Mouse (Mus musculus) liver, adult 2 months (tissue): Measurements from ENCODE around the gene Ganab.

ENCODE experiments used
- CTCF ChIP-seq: fragments of 200-500 bp; IDR thresholded peaks from 2 replicates; pipeline ENCODE4 v1.5.1; 2011; ENCODE audit warnings: low read depth, low read length, control low read depth
- POLR2A ChIP-seq: fragments of 200-500 bp; IDR thresholded peaks from 2 replicates; pipeline ENCODE4 v1.6.1; 2011; ENCODE audit warnings: low read length, control low read depth; ENCODE audit not compliant: insufficient read depth; ENCODE audit errors: extremely low read depth

DNA sequence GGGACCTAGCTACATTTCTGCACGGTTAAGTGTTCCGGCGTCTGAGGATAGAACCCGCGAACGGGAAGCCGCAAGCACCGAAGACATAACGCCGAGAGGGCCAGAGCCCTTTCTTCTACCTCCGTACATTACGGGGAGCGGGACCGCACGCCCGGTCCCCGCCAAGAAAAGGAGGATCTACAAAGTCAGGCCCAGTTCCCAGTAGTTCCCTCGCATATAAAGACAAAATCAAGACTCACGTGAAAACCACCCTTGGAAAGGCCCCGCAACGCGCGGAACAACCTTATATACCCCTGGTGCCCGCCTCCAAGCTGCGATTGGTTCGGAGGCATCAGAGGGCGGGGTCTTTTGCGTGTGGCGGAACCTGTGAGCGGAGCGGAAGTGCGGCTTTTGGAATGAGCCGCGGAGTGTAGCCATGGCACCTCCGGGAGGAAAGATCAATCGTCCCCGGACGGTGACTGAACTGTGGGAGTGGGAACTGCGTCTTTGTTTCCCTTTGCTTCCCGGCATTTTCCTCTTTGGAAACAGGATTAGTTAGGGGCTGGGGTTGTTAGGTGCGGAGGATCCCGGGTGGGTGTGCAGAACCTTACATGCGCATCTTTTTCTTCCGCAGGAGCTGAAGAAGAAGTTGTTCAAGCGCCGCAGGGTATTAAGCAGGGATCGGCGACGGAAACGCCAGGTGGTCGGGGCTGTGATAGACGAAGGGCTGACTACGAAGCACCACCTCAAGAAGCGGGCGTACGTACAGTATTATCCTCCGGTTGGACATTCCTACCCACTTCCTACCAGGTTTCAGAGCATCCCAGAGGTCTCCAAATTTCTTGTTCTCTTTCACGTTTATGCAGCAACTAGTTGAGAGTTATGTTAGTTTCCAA is 9.1 kb upstream of the Ganab start, which contains the start of the genes 1810009A15Rik and Gm49416:
- no peak for TF ChIP-seq CTCF
- TF ChIP-seq POLR2A = peak; percentile 63; the same call in 1 of the 2 replicates
